Mouse (Mus musculus): ENCODE results near the gene Krt42. TPM values are rescaled to one million over a fixed set of nuclear protein-coding genes. Genes with fewer than 3 reads are reported as not detected.
"Not testable (repeated sequence)": the region's sequence is repeated elsewhere in the genome, so short reads cannot be mapped to it uniquely, and the experiment has no call there.

Gene Krt42
- polyA plus RNA-seq, 1 experiment from 2014 or later, result 0.20 TPM

GRCm38 (mm10) chr11:100254360-100255090, 15.1 kb downstream of the Krt42 start:
- no peaks in the 10 kb centered on the region for H3K27me3 ChIP-seq
- H3K27ac ChIP-seq, result no peak overlapping the region
- H3K36me3 ChIP-seq, result no peaks in the 10 kb centered on the region
- no peak overlapping the region for H3K4me2 ChIP-seq
- no peaks in the 10 kb centered on the region for H3K9me3 ChIP-seq
- 67% methylated on average over 5 of the region's 5 CpGs for WGBS
- H3K4me1 ChIP-seq, result no peaks in the 10 kb centered on the region
- ATAC-seq (ENCODE audit: insufficient number of reproducible peaks, insufficient read depth, low FRiP score, low TSS enrichment, low read depth), result no peak
- H3K9ac ChIP-seq, result no peak overlapping the region
- H3K4me3 ChIP-seq, result no peak overlapping the region

- Histone ChIP-seq H3K36me3 (no peaks in the 10 kb centered on the region), H3K9me3 (no peaks in the 10 kb centered on the region), H3K9ac (no peak within 1 kb of the TSS), H3K27ac (no peak within 1 kb of the TSS), H3K4me2 (no peak within 1 kb of the TSS), H3K4me1 (no peaks in the 10 kb centered on the region), H3K27me3 (no peaks in the 10 kb centered on the region), H3K4me3 (no peak within 1 kb of the TSS)
- ATAC-seq (ENCODE audit: insufficient number of reproducible peaks, insufficient read depth, low FRiP score, low TSS enrichment, low read depth), result no peak
- WGBS, result 78% methylated on average over 7 of the region's 7 CpGs
Measured at GRCm38 (mm10) chr11:100248852-100249465, 20.7 kb downstream of the Krt42 start, which contains the start of gene Krt16. Gene Krt16, minus strand, starts transcription at chr11:100248902.

GRCm38 (mm10) chr11:100246471-100246870, 23.2 kb downstream of the Krt42 start:
- H3K36me3 ChIP-seq; H3K9ac ChIP-seq; H3K4me1 ChIP-seq; H3K4me3 ChIP-seq; H3K27me3 ChIP-seq; H3K9me3 ChIP-seq; H3K27ac ChIP-seq; ATAC-seq (ENCODE audit: insufficient number of reproducible peaks, insufficient read depth, low FRiP score, low TSS enrichment, low read depth); H3K4me2 ChIP-seq: not testable (repeated sequence)
- WGBS, result 80% methylated on average over 7 of the region's 7 CpGs

GRCm38 (mm10) chr11:100240272-100240671, 29.4 kb downstream of the Krt42 start:
- H3K4me3 ChIP-seq; ATAC-seq (ENCODE audit: insufficient number of reproducible peaks, insufficient read depth, low FRiP score, low TSS enrichment, low read depth); H3K4me1 ChIP-seq; H3K9ac ChIP-seq; H3K36me3 ChIP-seq; H3K4me2 ChIP-seq; H3K27me3 ChIP-seq; H3K27ac ChIP-seq: not testable (repeated sequence)
- 86% methylated on average over 4 of the region's 4 CpGs for WGBS
- H3K9me3 ChIP-seq, result peaks cover 10% of the 10 kb centered on the region; the same call in 1 of the 2 replicates

GRCm38 (mm10) chr11:100221741-100222140, 47.9 kb downstream of the Krt42 start:
- H3K4me1 ChIP-seq, result no peaks in the 10 kb centered on the region
- ATAC-seq (ENCODE audit: insufficient number of reproducible peaks, insufficient read depth, low FRiP score, low TSS enrichment, low read depth), result 0 out of 2 replicates have a peak, but pooled peaks have one; percentile 3
- H3K9me3 ChIP-seq, result peaks cover 5% of the 10 kb centered on the region
- no peak overlapping the region for H3K4me2 ChIP-seq
- no peak overlapping the region for H3K27ac ChIP-seq
- WGBS, result 63% methylated on average over 8 of the region's 8 CpGs
- H3K27me3 ChIP-seq, result no peaks in the 10 kb centered on the region
- H3K36me3 ChIP-seq, result no peaks in the 10 kb centered on the region
- H3K9ac ChIP-seq, result no peak overlapping the region
- no peak overlapping the region for H3K4me3 ChIP-seq

GRCm38 (mm10) chr11:100219304-100219703, 50.4 kb downstream of the Krt42 start:
- Histone ChIP-seq H3K27me3 (no peaks in the 10 kb centered on the region), H3K4me2 (no peak overlapping the region), H3K9ac (no peak overlapping the region), H3K36me3 (no peaks in the 10 kb centered on the region), H3K4me3 (no peak overlapping the region), H3K27ac (no peak overlapping the region), H3K4me1 (no peaks in the 10 kb centered on the region), H3K9me3 (no peaks in the 10 kb centered on the region)
- ATAC-seq (ENCODE audit: insufficient number of reproducible peaks, insufficient read depth, low FRiP score, low TSS enrichment, low read depth), result no peak
- 84% methylated on average over 4 of the region's 4 CpGs for WGBS

Other genes with a start within 250 kb of the Krt42 start
- not detected in 2 replicates for gene Krt33b, start 240.0 kb downstream of the Krt42 start, polyA plus RNA-seq (2015; fragmentation: Nextera tagmentation; extraction: Ambion mirVana)
- gene Krt34, start 228.3 kb downstream of the Krt42 start, polyA plus RNA-seq (2015; fragmentation: Nextera tagmentation; extraction: Ambion mirVana), result not detected in 2 replicates
- gene Krt31, start 219.3 kb downstream of the Krt42 start, polyA plus RNA-seq (2015; fragmentation: Nextera tagmentation; extraction: Ambion mirVana), result not detected in 2 replicates
- 0.36 and 0.70 TPM in 2 replicates for gene Krt32, start 181.6 kb downstream of the Krt42 start, polyA plus RNA-seq (2015; fragmentation: Nextera tagmentation; extraction: Ambion mirVana)
- 1.5 and 2.4 TPM in 2 replicates for gene Krt35, start 173.6 kb downstream of the Krt42 start, polyA plus RNA-seq (2015; fragmentation: Nextera tagmentation; extraction: Ambion mirVana)
- gene Krt36, start 164.2 kb downstream of the Krt42 start, polyA plus RNA-seq (2015; fragmentation: Nextera tagmentation; extraction: Ambion mirVana), result 0.15 TPM in 1 of 2 replicates, not detected in the other
- gene Krt13, start 148.3 kb downstream of the Krt42 start, polyA plus RNA-seq (2015; fragmentation: Nextera tagmentation; extraction: Ambion mirVana), result 1.1 and 2.2 TPM in 2 replicates
- 314 and 354 TPM in 2 replicates for gene Krt15, start 133.9 kb downstream of the Krt42 start, polyA plus RNA-seq (2015; fragmentation: Nextera tagmentation; extraction: Ambion mirVana)
- 44.6 and 57.3 TPM in 2 replicates for gene Krt19, start 121.2 kb downstream of the Krt42 start, polyA plus RNA-seq (2015; fragmentation: Nextera tagmentation; extraction: Ambion mirVana)
- gene Krt9, start 76.6 kb downstream of the Krt42 start, polyA plus RNA-seq (2015; fragmentation: Nextera tagmentation; extraction: Ambion mirVana), result not detected in 2 replicates
- 574 and 670 TPM in 2 replicates for gene Krt14, start 62.3 kb downstream of the Krt42 start, polyA plus RNA-seq (2015; fragmentation: Nextera tagmentation; extraction: Ambion mirVana)
- gene Krt16, start 21.0 kb downstream of the Krt42 start, polyA plus RNA-seq (2015; fragmentation: Nextera tagmentation; extraction: Ambion mirVana), result 0.33 and 0.45 TPM in 2 replicates
- 161 and 186 TPM in 2 replicates for gene Krt17, start 8.8 kb downstream of the Krt42 start, polyA plus RNA-seq (2015; fragmentation: Nextera tagmentation; extraction: Ambion mirVana)
- 1,424 and 1,667 TPM in 2 replicates for gene Eif1, start 50.0 kb upstream of the Krt42 start, polyA plus RNA-seq (2015; fragmentation: Nextera tagmentation; extraction: Ambion mirVana)
- gene Gast, start 64.5 kb upstream of the Krt42 start, polyA plus RNA-seq (2015; fragmentation: Nextera tagmentation; extraction: Ambion mirVana), result 1.2 TPM in 1 of 2 replicates, not detected in the other
- gene Hap1, start 86.3 kb upstream of the Krt42 start, polyA plus RNA-seq (2015; fragmentation: Nextera tagmentation; extraction: Ambion mirVana), result 5.9 and 7.6 TPM in 2 replicates
- 104 TPM in 2 replicates for gene Jup, start 127.9 kb upstream of the Krt42 start, polyA plus RNA-seq (2015; fragmentation: Nextera tagmentation; extraction: Ambion mirVana)
- 52.2 and 57.2 TPM in 2 replicates for gene P3h4, start 145.0 kb upstream of the Krt42 start, polyA plus RNA-seq (2015; fragmentation: Nextera tagmentation; extraction: Ambion mirVana)
- gene Fkbp10, start 145.8 kb upstream of the Krt42 start, polyA plus RNA-seq (2015; fragmentation: Nextera tagmentation; extraction: Ambion mirVana), result 125 and 134 TPM in 2 replicates
- 158 and 167 TPM in 2 replicates for gene Nt5c3b, start 171.9 kb upstream of the Krt42 start, polyA plus RNA-seq (2015; fragmentation: Nextera tagmentation; extraction: Ambion mirVana)
- gene Klhl10, start 172.0 kb upstream of the Krt42 start, polyA plus RNA-seq (2015; fragmentation: Nextera tagmentation; extraction: Ambion mirVana), result 1.1 and 1.7 TPM in 2 replicates
- gene Klhl11, start 202.9 kb upstream of the Krt42 start, polyA plus RNA-seq (2015; fragmentation: Nextera tagmentation; extraction: Ambion mirVana), result 12.0 and 12.6 TPM in 2 replicates